Mouse (Mus musculus): ENCODE measurements around the gene Rhbg.

Rhbg gene

GRCm38 (mm10) chr3:88227260-88227659 is 27.2 kb downstream of the Rhbg start:
- no peak for DNase-seq

DNA sequence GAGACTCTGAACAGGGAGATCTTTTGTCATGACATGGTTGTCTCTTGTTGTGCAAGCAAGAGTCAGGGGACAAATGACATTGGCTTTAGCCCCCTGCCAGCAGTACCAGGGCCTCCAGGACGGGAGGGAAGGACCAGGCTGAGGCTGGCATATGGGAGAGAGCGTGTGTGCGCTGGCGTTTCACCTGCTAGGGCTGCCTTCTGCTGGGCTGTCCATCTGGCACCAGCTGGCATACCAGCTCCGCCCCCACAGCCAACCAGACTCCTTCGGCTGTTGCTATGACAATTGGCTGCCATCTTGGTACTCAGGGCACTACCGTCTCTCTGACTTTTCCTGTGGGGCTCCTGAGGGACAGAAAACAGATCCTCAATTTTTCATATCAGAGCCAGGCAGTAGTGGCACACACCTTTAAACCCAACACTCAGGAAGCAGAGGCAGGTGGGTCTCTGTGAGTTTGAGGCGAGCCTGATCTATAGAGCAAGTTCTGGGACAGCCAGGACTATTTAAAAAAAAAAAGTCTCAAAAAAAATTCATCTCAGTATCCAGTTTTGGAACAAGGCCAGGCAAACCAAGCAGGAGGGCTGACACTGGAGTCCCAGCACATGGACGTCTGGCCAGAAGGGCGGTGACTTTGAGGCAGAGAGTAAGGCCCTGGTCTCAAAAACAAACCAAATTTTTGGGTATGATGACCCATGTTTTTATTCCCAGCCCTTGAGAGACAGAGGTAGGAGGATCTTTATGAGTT is 28.2 kb downstream of the Rhbg start:
- DNase-seq, result no peak

DNA sequence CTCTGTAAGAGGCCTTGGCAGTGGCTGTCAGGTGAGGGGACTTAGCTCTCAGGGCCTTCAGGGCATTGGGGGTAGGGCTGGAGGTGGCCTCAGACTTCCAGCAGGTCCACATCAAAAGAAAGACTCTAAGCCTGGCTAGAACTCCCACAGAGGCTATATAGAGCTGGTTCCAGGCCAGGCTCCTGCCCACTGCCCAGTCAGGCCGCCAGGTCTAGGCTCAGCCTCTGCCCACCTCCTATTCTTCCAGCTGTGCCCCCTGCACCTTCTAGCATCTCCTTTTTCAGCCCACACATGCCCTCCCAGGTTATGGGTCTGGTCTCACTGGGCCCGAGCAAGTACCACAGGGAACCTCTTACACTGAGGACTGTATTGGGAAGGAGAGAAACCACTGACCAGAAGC is 29.6 kb downstream of the Rhbg start:
- no peak for DNase-seq

GRCm38 (mm10) chr3:88222446-88222845 is 32.1 kb downstream of the Rhbg start:
- no peak for DNase-seq

- DNase-seq, result no peak
These were observed 32.8 kb downstream of the Rhbg start for GRCm38 (mm10) chr3:88221519-88222390.

- DNase-seq, result peak in 1 of 2 experiments; percentile 58
These were observed 33.7 kb downstream of the Rhbg start for GRCm38 (mm10) chr3:88220842-88221241.

DNA sequence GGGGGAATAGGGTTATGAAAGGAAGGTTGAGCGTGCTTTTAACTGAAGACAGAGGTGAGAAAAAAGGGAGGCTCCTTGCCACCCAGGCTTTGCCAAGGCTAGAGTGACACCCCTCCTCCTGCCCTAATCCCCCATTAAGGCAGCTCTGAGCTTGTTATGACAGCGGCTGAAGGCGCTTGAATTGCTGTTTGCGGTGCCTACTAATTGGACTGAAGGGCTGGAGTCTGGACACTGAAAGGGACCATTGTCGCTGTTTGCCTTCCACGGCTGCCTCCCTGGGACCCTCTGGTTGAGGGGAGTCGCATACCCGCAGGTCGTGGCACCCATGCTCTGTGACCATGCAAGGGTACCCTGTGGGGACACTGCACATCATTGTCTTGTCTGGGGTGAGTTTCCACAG is 34.6 kb downstream of the Rhbg start:
- DNase-seq, result no peak

DNA sequence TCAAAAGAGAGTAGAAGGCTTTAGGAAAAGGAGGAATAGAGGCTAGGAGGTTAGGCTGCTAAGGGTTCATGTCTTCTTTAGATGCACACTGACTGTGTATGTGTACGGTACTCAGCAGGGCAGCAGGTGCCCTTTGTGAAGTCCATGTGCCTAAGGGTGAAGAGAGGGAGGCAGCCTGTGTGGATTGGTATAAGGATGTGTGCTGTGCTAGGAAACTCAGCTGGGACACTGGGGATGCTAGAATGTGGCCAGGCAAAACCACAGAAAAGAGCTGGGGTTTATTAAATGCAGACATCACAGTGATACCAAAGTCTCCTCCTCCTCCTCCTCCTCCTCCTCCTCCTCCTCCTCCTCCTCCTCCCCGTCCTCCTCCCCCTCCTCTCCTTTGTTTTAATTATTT is 36.8 kb downstream of the Rhbg start:
- no peak for DNase-seq

DNA sequence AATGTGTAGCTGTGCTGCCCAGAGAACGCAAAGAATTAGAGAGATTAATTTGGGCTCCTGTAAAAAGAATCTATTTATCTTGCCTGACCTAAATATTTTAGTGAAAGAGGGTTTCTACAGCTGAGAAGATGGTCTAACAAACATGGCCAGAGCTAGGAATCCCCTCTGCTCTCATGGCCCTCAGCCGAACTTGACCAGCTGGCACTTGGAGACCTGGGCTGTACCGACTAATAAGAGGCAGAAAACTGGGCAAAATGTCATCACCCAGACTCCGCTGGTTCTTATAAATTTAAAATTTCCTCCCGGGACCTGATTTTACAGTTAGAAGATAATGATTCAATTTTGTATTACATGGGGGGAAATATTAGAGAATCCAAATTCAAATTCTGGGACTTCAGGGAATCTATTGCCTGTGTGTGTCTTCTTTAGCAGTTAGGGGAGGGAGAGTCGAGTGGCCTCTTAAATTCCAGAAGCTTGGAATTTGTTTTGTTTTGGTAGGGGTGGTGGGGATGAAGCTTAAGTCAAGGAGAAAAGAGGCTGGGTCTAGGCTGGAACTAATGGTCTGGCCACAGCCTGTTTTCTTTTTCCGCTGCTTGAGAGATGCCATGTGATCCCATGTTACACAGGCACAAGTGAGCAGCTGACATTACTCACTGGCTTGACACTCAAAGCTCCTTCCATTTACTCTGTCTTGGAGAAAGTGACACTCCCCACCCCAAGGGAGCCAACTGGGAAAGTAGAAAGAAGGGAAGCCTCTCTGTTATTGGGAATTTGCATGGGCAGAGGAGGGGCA is 37.8 kb downstream of the Rhbg start:
- no peak for DNase-seq

- DNase-seq, result no peak
These were observed 38.4 kb downstream of the Rhbg start for GRCm38 (mm10) chr3:88216116-88216515.

GRCm38 (mm10) chr3:88215553-88216004 is 38.9 kb downstream of the Rhbg start:
- DNase-seq, result no peak

DNA sequence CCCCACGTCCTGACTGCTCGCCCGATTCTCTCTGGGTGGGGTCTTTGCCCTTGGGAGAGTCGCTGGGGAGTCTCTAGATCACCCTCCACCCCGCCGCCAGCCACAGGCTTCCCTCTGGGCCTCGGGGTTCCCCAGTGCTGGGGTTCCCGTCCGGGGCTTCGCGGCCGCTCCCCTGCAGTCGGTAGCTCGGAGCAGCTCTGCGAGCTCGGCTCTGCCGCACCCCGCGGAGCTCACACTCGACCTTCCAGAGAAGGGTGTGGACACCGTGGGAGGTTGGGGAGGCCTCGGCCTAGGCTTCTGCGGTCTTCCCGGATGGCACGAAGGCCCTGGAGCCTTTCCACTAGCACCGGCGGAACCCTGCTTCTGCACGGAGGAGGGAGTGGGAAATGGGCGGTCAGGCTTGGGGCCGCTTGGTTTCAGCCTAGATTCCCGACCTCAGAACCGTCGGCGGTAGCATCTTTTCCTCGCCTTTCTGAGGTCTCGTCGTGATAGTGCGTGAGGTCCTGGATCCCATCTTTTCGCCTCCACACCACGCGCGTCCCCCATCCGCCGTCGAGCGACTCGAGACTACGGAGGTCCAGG is 39.4 kb downstream of the Rhbg start:
- DNase-seq, result no peak

DNA sequence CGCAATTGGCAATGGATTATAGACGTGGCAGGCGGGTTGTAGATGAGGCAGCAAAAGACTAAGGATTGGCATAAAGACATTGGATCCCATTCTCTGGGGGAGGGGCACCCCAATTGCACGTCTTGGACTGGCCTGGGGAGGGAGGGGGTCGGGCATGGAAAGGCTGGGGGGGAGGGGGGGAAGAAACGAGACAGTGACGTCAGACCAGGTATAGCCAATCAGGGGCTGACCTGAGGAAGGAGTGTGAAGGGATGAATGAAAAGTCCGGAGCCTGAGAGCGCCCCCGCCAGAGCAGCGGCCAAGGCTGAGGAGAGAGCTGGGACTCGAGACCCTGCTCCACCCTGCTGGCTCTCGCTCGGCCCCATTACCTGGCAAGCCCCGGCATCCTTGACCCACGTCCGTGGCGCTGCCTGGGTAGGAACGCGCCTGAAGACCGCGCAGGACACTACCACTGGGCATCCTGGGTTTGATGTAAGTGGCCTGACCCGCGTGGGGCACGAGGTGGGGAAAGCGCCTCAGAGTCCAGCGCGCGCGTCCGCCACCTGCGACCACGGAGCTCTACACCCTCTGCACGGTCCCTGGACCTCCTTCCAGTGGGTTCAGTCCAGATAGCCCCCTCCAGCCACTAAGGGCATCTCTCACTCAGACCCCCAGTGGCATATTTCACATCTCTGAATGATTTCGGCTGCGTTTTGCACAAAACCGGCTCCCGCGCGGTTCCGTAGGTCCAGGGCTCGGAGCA is 40.1 kb downstream of the Rhbg start:
- no peak for DNase-seq

- no peak for DNase-seq
These were observed 41.5 kb downstream of the Rhbg start for GRCm38 (mm10) chr3:88213019-88213418.

GRCm38 (mm10) chr3:88212356-88212755 is 42.2 kb downstream of the Rhbg start:
- DNase-seq, result no peak

DNA sequence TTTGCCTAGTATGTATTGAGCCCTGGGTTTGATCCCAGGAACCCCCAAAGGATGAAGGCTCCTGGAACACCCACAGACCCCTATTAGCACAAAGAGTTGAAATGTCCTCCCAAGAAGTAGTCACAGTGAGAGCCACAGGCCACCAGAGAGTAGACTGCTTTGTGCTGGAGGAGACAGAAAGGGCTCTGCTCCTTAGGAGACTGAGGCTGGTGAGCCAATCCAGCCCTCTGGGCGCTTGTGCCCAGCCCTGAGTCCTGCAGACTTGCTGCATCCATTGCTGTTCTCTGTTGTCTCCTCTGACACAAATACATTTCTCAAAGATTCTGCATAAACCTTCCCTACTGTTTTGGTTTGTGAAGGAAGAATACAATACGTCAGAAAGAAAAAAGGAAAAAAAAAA is 43.6 kb downstream of the Rhbg start:
- no peak for DNase-seq

DNA sequence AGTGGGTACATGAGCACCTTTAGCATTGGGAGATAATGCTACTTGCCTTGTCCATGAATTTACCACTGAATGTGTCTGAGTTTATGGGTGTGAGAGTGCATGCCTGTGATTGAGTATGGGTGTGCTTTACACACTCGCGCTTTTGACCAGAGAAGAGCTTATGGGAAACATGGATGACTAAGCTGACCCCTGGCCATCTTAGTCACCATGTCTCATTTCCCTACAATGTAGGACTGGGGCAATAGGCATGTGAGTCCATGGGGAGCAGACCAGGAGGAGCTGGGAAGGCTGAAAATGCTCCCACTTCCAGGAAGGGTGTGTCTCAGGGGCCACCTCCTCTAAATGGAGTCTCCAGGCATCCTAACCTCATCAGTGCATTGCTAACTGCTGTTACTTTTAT is 44.4 kb downstream of the Rhbg start:
- DNase-seq, result no peak

DNA sequence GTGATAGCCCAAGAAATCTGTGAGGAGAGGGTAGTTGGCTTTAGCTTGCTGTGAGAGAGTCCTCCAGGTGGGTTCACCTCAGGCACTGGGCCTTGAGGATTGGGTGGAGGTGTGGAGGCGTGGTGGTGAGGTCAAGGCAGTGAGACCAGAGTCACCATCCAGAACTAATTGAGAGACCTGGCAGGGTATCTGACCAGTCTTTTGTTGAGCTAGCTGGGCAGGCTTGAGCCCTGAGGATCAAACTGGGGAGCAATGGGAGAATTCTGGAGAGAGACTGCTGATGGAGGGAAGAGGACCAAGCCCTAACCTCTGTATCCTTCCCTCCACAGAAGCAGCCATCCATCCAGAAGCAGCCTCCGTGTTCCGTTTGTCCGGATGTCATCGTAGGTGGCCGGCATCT is 45.2 kb downstream of the Rhbg start:
- no peak for DNase-seq

GRCm38 (mm10) chr3:88208226-88208720 is 46.2 kb downstream of the Rhbg start:
- DNase-seq, result no peak

GRCm38 (mm10) chr3:88207451-88208100 is 46.9 kb downstream of the Rhbg start:
- DNase-seq, result no peak

GRCm38 (mm10) chr3:88206901-88207371 is 47.6 kb downstream of the Rhbg start:
- DNase-seq, result no peak

Data from spleen, adult 18-20 months (tissue).